Mouse (Mus musculus): ENCODE data around the gene Tlr13. TPM values are rescaled to one million over a fixed set of nuclear protein-coding genes. Genes with fewer than 3 reads are reported as not detected.
"Not testable (repeated sequence)": the region's sequence is repeated elsewhere in the genome, so short reads cannot be mapped to it uniquely, and the experiment has no call there.

Gene Tlr13
- polyA plus RNA-seq, 1 experiment from 2014 or later: 0.87 TPM

DNA sequence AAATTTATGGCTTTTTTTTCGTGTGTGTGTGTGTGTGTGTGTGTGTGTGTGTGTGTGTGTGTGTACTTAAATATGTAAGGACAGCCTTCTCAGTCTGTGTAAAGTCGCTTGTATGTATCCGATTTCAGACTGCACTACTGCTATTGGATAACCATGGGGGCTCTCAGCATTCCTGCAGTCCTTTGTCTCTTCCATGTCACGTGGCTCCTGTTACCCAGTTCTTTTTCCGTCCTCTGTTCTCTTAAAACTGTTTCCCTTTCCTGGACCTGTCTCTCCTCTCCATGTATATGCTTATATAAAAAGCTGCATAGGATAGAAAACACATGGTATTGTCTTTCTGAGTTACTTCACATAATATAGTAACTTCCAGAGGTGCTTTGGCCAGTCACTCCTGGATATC is 42.7 kb downstream of the Tlr13 start:
- DNase-seq (ENCODE audit: low spot score): no peak

DNA sequence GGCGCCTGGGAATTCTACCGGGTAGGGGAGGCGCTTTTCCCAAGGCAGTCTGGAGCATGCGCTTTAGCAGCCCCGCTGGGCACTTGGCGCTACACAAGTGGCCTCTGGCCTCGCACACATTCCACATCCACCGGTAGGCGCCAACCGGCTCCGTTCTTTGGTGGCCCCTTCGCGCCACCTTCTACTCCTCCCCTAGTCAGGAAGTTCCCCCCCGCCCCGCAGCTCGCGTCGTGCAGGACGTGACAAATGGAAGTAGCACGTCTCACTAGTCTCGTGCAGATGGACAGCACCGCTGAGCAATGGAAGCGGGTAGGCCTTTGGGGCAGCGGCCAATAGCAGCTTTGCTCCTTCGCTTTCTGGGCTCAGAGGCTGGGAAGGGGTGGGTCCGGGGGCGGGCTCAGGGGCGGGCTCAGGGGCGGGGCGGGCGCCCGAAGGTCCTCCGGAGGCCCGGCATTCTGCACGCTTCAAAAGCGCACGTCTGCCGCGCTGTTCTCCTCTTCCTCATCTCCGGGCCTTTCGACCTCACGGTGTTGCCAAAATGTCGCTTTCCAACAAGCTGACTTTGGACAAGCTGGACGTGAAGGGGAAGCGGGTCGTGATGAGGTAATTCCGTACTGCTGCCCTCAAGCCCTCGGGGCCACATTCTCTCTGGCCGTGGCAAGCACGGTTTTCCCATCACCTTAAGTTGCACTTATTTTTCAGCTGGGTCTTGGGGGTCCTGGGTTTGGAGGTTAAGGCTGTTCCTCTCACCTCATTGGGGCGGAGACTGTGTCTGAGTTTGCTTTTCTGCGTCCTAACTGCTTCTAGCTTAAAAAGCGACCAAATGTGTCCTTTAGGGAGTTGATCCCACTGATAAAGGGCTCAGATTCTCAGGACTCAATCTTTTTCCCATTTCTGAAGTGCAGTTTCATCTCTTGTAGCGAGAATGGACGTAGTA is 44.0 kb downstream of the Tlr13 start, which contains the start of gene Pgk1:
Pgk1 (plus strand) TSS at position 388 of the 937 bp plus-strand sequence.
- peak; percentile 92 for DNase-seq (ENCODE audit: low spot score)

DNA sequence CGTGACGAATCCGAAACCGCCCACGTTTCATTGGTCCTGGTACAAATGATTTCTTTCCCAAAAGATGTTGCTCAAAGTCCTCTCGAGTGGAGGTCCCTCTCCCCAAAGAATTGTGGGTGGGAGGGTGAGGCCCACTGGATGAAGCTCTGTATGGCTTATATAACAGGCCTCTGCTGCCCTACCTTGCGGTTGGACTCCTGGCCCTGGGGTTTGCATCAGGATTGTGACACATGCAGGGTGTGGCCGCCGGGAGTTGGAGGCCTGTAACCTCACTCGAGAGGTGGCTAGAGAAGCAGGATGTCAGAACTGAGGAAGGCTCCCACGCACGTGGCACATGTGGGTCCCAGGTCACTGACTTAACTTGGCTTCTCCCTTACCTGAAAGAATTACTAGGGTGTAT is 44.7 kb downstream of the Tlr13 start:
- DNase-seq (ENCODE audit: low spot score): peak; percentile 3

DNA sequence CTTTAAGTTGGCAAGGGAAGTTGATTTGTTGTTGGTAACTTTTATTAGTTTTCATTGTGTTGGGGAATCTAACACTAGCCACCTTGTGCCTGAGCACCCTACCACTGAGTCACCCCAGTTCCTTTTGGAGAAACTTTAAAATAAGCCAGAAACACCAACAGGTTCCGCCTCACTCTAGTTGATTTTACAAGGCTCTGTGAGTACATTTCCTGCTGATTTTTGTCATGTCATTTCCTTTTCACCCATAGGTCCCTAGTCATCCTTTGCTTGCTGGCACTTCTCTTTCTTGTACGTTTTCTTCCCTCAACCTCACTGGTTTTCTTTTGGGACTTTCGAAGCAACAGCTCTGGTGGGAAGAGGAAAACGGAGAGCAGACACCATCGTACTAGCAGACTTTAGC is 46.4 kb downstream of the Tlr13 start:
- peak; percentile 48 for DNase-seq (ENCODE audit: low spot score)

DNA sequence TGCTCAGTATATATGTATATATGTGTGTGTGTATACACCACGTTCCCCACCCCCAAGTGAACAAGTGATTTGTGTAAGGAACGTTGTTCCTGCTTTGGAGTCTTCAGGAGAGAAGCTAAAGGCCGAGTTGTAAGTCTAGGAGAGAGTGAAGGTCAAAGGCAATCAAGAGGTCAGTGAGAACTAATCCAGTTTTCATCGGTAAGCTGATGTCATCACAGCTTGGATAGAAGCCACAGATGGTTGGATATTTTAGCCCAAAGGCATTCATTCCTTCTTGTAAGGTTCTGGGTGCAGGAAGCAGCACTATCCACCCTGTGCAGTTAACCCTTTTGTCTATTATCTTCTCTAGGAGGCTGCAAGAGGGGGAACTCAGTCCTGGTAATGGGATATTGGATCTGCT is 47.1 kb downstream of the Tlr13 start:
- no peak for DNase-seq (ENCODE audit: low spot score)

DNA sequence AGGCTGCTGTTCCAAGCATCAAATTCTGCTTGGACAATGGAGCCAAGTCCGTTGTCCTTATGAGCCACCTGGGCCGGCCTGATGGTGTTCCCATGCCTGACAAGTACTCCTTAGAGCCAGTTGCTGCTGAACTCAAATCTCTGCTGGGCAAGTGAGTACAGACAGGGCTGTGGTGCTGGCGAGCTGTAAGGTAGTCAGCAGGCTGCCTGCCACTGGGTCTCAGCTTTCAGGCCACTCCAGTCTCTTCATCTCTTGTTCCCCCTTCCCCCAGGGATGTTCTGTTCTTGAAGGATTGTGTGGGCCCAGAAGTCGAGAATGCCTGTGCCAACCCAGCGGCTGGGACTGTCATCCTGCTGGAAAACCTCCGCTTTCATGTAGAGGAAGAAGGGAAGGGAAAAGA is 51.4 kb downstream of the Tlr13 start:
- not testable (repeated sequence) for DNase-seq (ENCODE audit: low spot score)

DNA sequence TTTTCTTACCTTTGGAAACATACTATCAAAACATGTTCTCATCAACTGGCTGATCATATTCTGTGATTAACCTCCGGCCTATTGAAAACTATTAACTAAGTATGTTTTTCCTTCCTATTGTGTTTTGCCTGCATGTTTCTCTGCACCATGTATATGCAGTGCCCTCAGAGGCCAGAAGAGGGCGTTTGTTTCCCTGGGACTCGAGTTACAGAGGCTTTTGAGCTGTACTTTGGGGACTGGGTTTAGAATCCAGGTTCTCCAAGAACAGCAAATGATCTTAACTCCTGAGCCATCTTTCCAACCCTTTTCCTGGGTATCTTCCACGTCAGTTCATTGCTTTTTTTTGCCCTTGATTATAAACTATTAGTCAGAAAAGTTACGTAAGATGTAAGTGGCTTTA is 54.3 kb downstream of the Tlr13 start:
- peak; percentile 5 for DNase-seq (ENCODE audit: low spot score)

DNA sequence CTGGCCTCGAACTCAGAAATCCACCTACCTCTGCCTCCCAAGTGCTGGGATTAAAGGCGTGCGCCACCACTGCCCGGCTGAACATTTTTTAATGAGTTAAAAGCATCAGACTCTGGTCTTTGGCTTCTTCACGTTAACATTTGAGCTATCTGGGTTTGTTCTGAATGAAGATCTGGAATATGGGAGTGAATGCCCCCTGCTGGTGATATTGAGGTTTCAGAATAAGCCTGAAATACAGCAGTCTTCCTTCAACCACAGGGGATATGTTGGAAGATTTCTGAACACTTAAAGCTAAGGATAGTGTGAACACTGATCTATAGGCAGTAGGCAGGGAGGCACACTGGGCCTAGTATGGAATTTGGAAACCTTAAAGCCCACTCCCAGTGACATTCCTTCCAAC is 55.9 kb downstream of the Tlr13 start:
- DNase-seq (ENCODE audit: low spot score): peak; percentile 12

DNA sequence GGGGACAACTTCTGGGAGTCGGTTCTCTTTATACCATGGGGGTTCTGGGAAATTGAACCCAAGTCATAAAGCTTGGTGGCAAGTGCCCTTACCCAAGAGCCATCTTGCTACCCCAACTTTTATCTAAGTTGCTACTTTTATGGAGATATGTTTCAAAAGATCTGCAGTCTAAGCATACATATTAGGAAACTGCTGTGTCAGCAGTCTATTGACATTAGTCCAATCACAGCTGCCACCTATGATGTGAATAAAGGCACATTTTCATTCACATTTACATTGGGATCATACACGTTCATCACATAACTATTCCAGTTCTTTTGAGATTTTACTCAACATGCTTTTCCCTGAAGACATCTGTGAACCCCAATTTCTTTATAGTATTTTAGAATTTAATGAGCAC is 66.1 kb downstream of the Tlr13 start:
- DNase-seq (ENCODE audit: low spot score): no peak

Other genes with a start within 250 kb of the Tlr13 start
- gene Atrx, start 213.8 kb upstream of the Tlr13 start, polyA plus RNA-seq (2015; fragmentation: Nextera tagmentation; extraction: Ambion mirVana): 153 and 190 TPM in 2 replicates
- gene Magt1, start 131.3 kb upstream of the Tlr13 start, polyA plus RNA-seq (2015; fragmentation: Nextera tagmentation; extraction: Ambion mirVana): 43.2 and 44.9 TPM in 2 replicates
- gene Cox7b, start 127.5 kb upstream of the Tlr13 start, polyA plus RNA-seq (2015; fragmentation: Nextera tagmentation; extraction: Ambion mirVana): 400 and 489 TPM in 2 replicates
- 9.1 and 9.5 TPM in 2 replicates for gene Atp7a, start 115.9 kb upstream of the Tlr13 start, polyA plus RNA-seq (2015; fragmentation: Nextera tagmentation; extraction: Ambion mirVana)
- gene Pgk1, start 43.9 kb downstream of the Tlr13 start, polyA plus RNA-seq (2015; fragmentation: Nextera tagmentation; extraction: Ambion mirVana): 236 and 245 TPM in 2 replicates
- 10.8 and 13.7 TPM in 2 replicates for gene Taf9b, start 78.0 kb downstream of the Tlr13 start, polyA plus RNA-seq (2015; fragmentation: Nextera tagmentation; extraction: Ambion mirVana)
- not detected in 2 replicates for gene Fnd3c2, start 112.2 kb downstream of the Tlr13 start, polyA plus RNA-seq (2015; fragmentation: Nextera tagmentation; extraction: Ambion mirVana)

Data from thymus, postnatal 0 days (tissue).